Mouse (Mus musculus) midbrain, postnatal 0 days (tissue): Measurements from ENCODE around the gene Dpy30. TPM values are rescaled to one million over a fixed set of nuclear protein-coding genes. Genes with fewer than 3 reads are reported as not detected.

ENCODE experiments used
- ATAC-seq: fragments of 200-750 bp; cut with Nextera tagmentation; 2 replicates; pipeline ENCODE4 v1.8.0; 2017; ENCODE audit warnings: moderate number of reproducible peaks, mild to moderate bottlenecking, moderate TSS enrichment, moderate library complexity; ENCODE audit not compliant: low FRiP score
- DNase-seq: peaks from one replicate; pipeline ENCODE4 v3.0.0-alpha.2; 2015; ENCODE audit warnings: low spot score
- H3K27ac ChIP-seq: fragments of 300-500 bp; sonication (generic); 2 replicates; pipeline ENCODE4 v1.5.1; 2014; ENCODE audit warnings: low read depth, mild to moderate bottlenecking, low read length, mixed read lengths
- H3K27me3 ChIP-seq: fragments of 300-500 bp; sonication (generic); 2 replicates; pipeline ENCODE4 v1.6.1; 2014; ENCODE audit warnings: low read length, control low read depth, mixed read lengths; ENCODE audit not compliant: insufficient read depth
- H3K36me3 ChIP-seq: fragments of 300-500 bp; sonication (generic); 2 replicates; pipeline ENCODE4 v1.6.1; 2014; ENCODE audit warnings: low read length, control low read depth, mixed read lengths; ENCODE audit not compliant: insufficient read depth
- H3K4me1 ChIP-seq: fragments of 300-500 bp; sonication (generic); 2 replicates; pipeline ENCODE4 v1.6.1; 2014; ENCODE audit warnings: mild to moderate bottlenecking, control low read depth, antibody characterized with exemption, low read length, mixed read lengths; ENCODE audit not compliant: insufficient read depth
- H3K4me2 ChIP-seq: fragments of 300-500 bp; sonication (generic); 2 replicates; pipeline ENCODE4 v1.6.1; 2014; ENCODE audit warnings: low read depth, mild to moderate bottlenecking, low read length, mixed read lengths; ENCODE audit not compliant: poor library complexity, severe bottlenecking
- H3K4me3 ChIP-seq: fragments of 300-500 bp; sonication (generic); 2 replicates; pipeline ENCODE4 v1.5.1; 2014; ENCODE audit warnings: low read depth, mild to moderate bottlenecking, low read length, moderate library complexity
- H3K9ac ChIP-seq: fragments of 300-500 bp; sonication (generic); replicated peaks from 2 replicates; pipeline ENCODE4 v1.6.1; 2014; ENCODE audit warnings: mild to moderate bottlenecking, low read length, moderate library complexity, mixed read lengths; ENCODE audit not compliant: poor library complexity, severe bottlenecking
- H3K9me3 ChIP-seq: fragments of 300-500 bp; sonication (generic); 2 replicates; pipeline ENCODE4 v1.6.1; 2016; ENCODE audit warnings: low read length, control low read depth
- CTCF ChIP-seq: IDR thresholded peaks from 2 replicates; pipeline ENCODE4 v1.5.1; 2016; ENCODE audit warnings: antibody characterized with exemption, mild to moderate bottlenecking
- WGBS: fragments of 180-500 bp; shearing (Covaris S2); extraction: QIAGEN DNeasy Blood & Tissue Kit; methylation state at CpG from one replicate; pipeline ENCODE4 v1.1.7; 2014; 5-methylcytosine and 5-hydroxymethylcytosine counted together
- polyA plus RNA-seq: library from polyadenylated mRNA; unstranded; fragments of >200 nt; fragmentation: Nextera tagmentation; extraction: Ambion mirVana; gene quantifications from 2 replicates; pipeline ENCODE4 v1.2.1, GENCODE M21; 2015
- total RNA-seq: library from RNA; depleted of rRNA; stranded (reverse); fragments of >200 nt; gene quantifications from 2 replicates; pipeline ENCODE4 v1.2.3, GENCODE M21; 2014

Gene Dpy30
- total and polyA plus RNA-seq, 2 experiments from 2014 or later, result 68.0 to 230 TPM

GRCm38 (mm10) chr17:74291640-74292361 is 31.9 kb downstream of the Dpy30 start:
- Histone ChIP-seq H3K27ac (no peak overlapping the region), H3K36me3 (no peaks in the 10 kb centered on the region), H3K27me3 (no peaks in the 10 kb centered on the region), H3K4me1 (no peaks in the 10 kb centered on the region; the same call in 1 of the 2 replicates), H3K4me3 (no peak overlapping the region), H3K4me2 (no peak overlapping the region), H3K9me3 (no peaks in the 10 kb centered on the region), H3K9ac (no peak overlapping the region)
- no peak for TF ChIP-seq CTCF
- DNase-seq (no peak), ATAC-seq (no peak)
- 85% methylated on average over 4 of the region's 4 CpGs for WGBS

- H3K9ac ChIP-seq, result no peak overlapping the region
- H3K4me2 ChIP-seq, result no peak overlapping the region
- no peaks in the 10 kb centered on the region for H3K9me3 ChIP-seq
- TF ChIP-seq CTCF, result no peak
- H3K4me1 ChIP-seq, result no peaks in the 10 kb centered on the region; the same call in 1 of the 2 replicates
- DNase-seq (no peak), ATAC-seq (no peak)
- no peaks in the 10 kb centered on the region for H3K27me3 ChIP-seq
- H3K36me3 ChIP-seq, result no peaks in the 10 kb centered on the region
- no peak overlapping the region for H3K4me3 ChIP-seq
- no peak overlapping the region for H3K27ac ChIP-seq
Observed at GRCm38 (mm10) chr17:74290869-74291268, 32.9 kb downstream of the Dpy30 start.

GRCm38 (mm10) chr17:74290198-74290597 is 33.5 kb downstream of the Dpy30 start:
- Histone ChIP-seq H3K9ac (no peak overlapping the region), H3K4me1 (no peaks in the 10 kb centered on the region; the same call in 1 of the 2 replicates), H3K27ac (no peak overlapping the region), H3K36me3 (no peaks in the 10 kb centered on the region), H3K4me3 (no peak overlapping the region), H3K9me3 (no peaks in the 10 kb centered on the region), H3K4me2 (no peak overlapping the region), H3K27me3 (no peaks in the 10 kb centered on the region)
- no peak for TF ChIP-seq CTCF
- no peak for DNase-seq
- WGBS, result 90% methylated on average over 3 of the region's 3 CpGs
- ATAC-seq, result no peak

- ATAC-seq, result no peak
- no peak for DNase-seq
- WGBS, result 95% methylated on average over 2 of the region's 2 CpGs
- no peak for TF ChIP-seq CTCF
- no peaks in the 10 kb centered on the region for H3K27me3 ChIP-seq
- no peak overlapping the region for H3K4me2 ChIP-seq
- H3K4me1 ChIP-seq, result no peaks in the 10 kb centered on the region; the same call in 1 of the 2 replicates
- H3K9me3 ChIP-seq, result no peaks in the 10 kb centered on the region
- H3K27ac ChIP-seq, result no peak overlapping the region
- no peak overlapping the region for H3K4me3 ChIP-seq
- H3K36me3 ChIP-seq, result no peaks in the 10 kb centered on the region
- H3K9ac ChIP-seq, result no peak overlapping the region
Observed at GRCm38 (mm10) chr17:74288626-74289025, 35.1 kb downstream of the Dpy30 start.

GRCm38 (mm10) chr17:74286140-74286730 is 37.5 kb downstream of the Dpy30 start:
- no peak for DNase-seq
- H3K4me3 ChIP-seq, result no peak overlapping the region
- H3K36me3 ChIP-seq, result no peaks in the 10 kb centered on the region
- H3K4me2 ChIP-seq, result no peak overlapping the region
- H3K27ac ChIP-seq, result no peak overlapping the region
- WGBS, result 83% methylated on average over 4 of the region's 4 CpGs
- no peak for ATAC-seq
- H3K9ac ChIP-seq, result no peak overlapping the region
- no peaks in the 10 kb centered on the region for H3K27me3 ChIP-seq
- H3K4me1 ChIP-seq, result no peaks in the 10 kb centered on the region
- no peaks in the 10 kb centered on the region for H3K9me3 ChIP-seq
- TF ChIP-seq CTCF, result no peak

- Histone ChIP-seq H3K27ac (no peak overlapping the region), H3K27me3 (no peaks in the 10 kb centered on the region), H3K9ac (no peak overlapping the region), H3K36me3 (no peaks in the 10 kb centered on the region), H3K9me3 (no peaks in the 10 kb centered on the region), H3K4me2 (no peak overlapping the region), H3K4me3 (no peak overlapping the region), H3K4me1 (no peaks in the 10 kb centered on the region)
- ATAC-seq (no peak), DNase-seq (no peak)
- TF ChIP-seq CTCF, result no peak
- 95% methylated on average over 2 of the region's 2 CpGs for WGBS
Observed at GRCm38 (mm10) chr17:74285730-74286129, 38.0 kb downstream of the Dpy30 start.
